Mouse (Mus musculus): Measurements from ENCODE around the gene Rwdd2b. TPM values are rescaled to one million over a fixed set of nuclear protein-coding genes. Genes with fewer than 3 reads are reported as not detected.
A peak's percentile ranks its signal among the peaks of the same experiment; 100 is the strongest.

Gene Rwdd2b
- polyA plus RNA-seq, 1 experiment from 2014 or later, result 23.1 TPM

GRCm38 (mm10) chr16:87427516-87427915 is 12.9 kb downstream of the Rwdd2b start:
- DNase-seq (ENCODE audit: low spot score), result no peak

- no peak for DNase-seq (ENCODE audit: low spot score)
Observed at GRCm38 (mm10) chr16:87420662-87421061, 19.7 kb downstream of the Rwdd2b start.

GRCm38 (mm10) chr16:87405001-87405400 is 35.4 kb downstream of the Rwdd2b start:
- DNase-seq (ENCODE audit: low spot score), result peak; percentile 11

GRCm38 (mm10) chr16:87393813-87394548 is 46.4 kb downstream of the Rwdd2b start:
- DNase-seq (ENCODE audit: low spot score), result peak; percentile 39

GRCm38 (mm10) chr16:87387444-87387977 is 52.9 kb downstream of the Rwdd2b start:
- DNase-seq (ENCODE audit: low spot score), result no peak

- no peak for DNase-seq (ENCODE audit: low spot score)
Observed at GRCm38 (mm10) chr16:87384366-87384765, 56.0 kb downstream of the Rwdd2b start.

Other genes starting within 250 kb of the Rwdd2b start
- 13.1 and 21.0 TPM in 2 replicates for gene N6amt1, start 86.4 kb downstream of the Rwdd2b start, polyA plus RNA-seq (2015; fragmentation: Nextera tagmentation; extraction: Ambion mirVana)
- 23.7 and 25.0 TPM in 2 replicates for gene Ltn1, start 8.0 kb downstream of the Rwdd2b start, polyA plus RNA-seq (2015; fragmentation: Nextera tagmentation; extraction: Ambion mirVana)
- 53.7 and 58.4 TPM in 2 replicates for gene Usp16, start 14.1 kb upstream of the Rwdd2b start, polyA plus RNA-seq (2015; fragmentation: Nextera tagmentation; extraction: Ambion mirVana)
- 404 and 430 TPM in 2 replicates for gene Cct8, start 55.3 kb upstream of the Rwdd2b start, polyA plus RNA-seq (2015; fragmentation: Nextera tagmentation; extraction: Ambion mirVana)
- 0.77 and 0.81 TPM in 2 replicates for gene Map3k7cl, start 112.8 kb upstream of the Rwdd2b start, polyA plus RNA-seq (2015; fragmentation: Nextera tagmentation; extraction: Ambion mirVana)